Mouse (Mus musculus): ENCODE data around the gene Rap1b.

GRCm38 (mm10) chr10:117777103-117777470 lies 68.7 kb downstream of the Rap1b start:
- TF ChIP-seq CTCF (IDR thresholded peaks at IDR 0.05; ENCODE audit: borderline replicate concordance, extremely low read depth, insufficient read depth, insufficient read length), result no peak
- TF ChIP-seq POLR2A (IDR thresholded peaks at IDR 0.05; ENCODE audit: borderline replicate concordance, extremely low read depth, insufficient read depth, insufficient read length, poor library complexity, severe bottlenecking), result no peak
